Mouse (Mus musculus) stomach, postnatal 0 days (tissue): ENCODE measurements around the gene Auts2.

Experiments used
- CTCF ChIP-seq: IDR thresholded peaks from 2 replicates; pipeline ENCODE4 v1.5.1; 2016; ENCODE audit warnings: antibody characterized with exemption, low read depth, mild to moderate bottlenecking, moderate library complexity
- EP300 ChIP-seq: optimal IDR thresholded peaks from 2 replicates; pipeline ENCODE3; 2016; ENCODE audit warnings: antibody characterized with exemption

GRCm38 (mm10) chr5:132472905-132473321 lies 70.2 kb downstream of the Auts2 start:
- TF ChIP-seq CTCF (no peak), EP300 (no peak)
